Mouse (Mus musculus): ENCODE measurements at regions not wholly inside any gene's neighbourhood (a gene's known extent, or its start where the extent isn't known, plus 50 kb on each side); places are given as distances from the start of the nearest gene placed in this dataset.

GRCm38 (mm10) chr11:89856184-89856769, 78.8 kb upstream of the Ankfn1 start:
- Histone ChIP-seq H3K27ac (no peak overlapping the region), H3K27me3 (ENCODE audit: poor library complexity, severe bottlenecking) (no peaks in the 10 kb centered on the region), H3K4me3 (no peak overlapping the region), H3K4me1 (no peaks in the 10 kb centered on the region), H3K9me3 (no peaks in the 10 kb centered on the region), H3K36me3 (replicated peaks) (no peaks in the 10 kb centered on the region)
- 78% methylated on average over 9 of the region's 9 CpGs for WGBS
- no peak for DNase-seq (ENCODE audit: extremely low spot score, low spot score)

- no peaks in the 10 kb centered on the region for H3K36me3 ChIP-seq (replicated peaks)
- H3K4me3 ChIP-seq = no peak overlapping the region
- H3K9me3 ChIP-seq = no peaks in the 10 kb centered on the region
- H3K4me1 ChIP-seq = peaks cover 13% of the 10 kb centered on the region
- H3K27ac ChIP-seq = no peak overlapping the region
- H3K27me3 ChIP-seq (ENCODE audit: poor library complexity, severe bottlenecking) = no peaks in the 10 kb centered on the region
- DNase-seq (ENCODE audit: extremely low spot score, low spot score) = no peak
Observed at GRCm38 (mm10) chr11:89841853-89842252, 64.4 kb upstream of the Ankfn1 start.

- H3K9me3 ChIP-seq = no peaks in the 10 kb centered on the region
- WGBS = 44% methylated on average over 6 of the region's 6 CpGs
- H3K4me1 ChIP-seq = peaks cover 13% of the 10 kb centered on the region
- DNase-seq (ENCODE audit: extremely low spot score, low spot score) = no peak
- H3K27ac ChIP-seq = peak overlapping the region; percentile 15; the same call in 1 of the 2 replicates
- H3K36me3 ChIP-seq (replicated peaks) = no peaks in the 10 kb centered on the region
- no peak overlapping the region for H3K4me3 ChIP-seq
- H3K27me3 ChIP-seq (ENCODE audit: poor library complexity, severe bottlenecking) = no peaks in the 10 kb centered on the region
Observed at GRCm38 (mm10) chr11:89839671-89840327, 62.3 kb upstream of the Ankfn1 start.

GRCm38 (mm10) chr11:89837995-89838394, 60.5 kb upstream of the Ankfn1 start:
- WGBS = 100% methylated on average over 1 of the region's 1 CpGs
- H3K27me3 ChIP-seq (ENCODE audit: poor library complexity, severe bottlenecking) = no peaks in the 10 kb centered on the region
- DNase-seq (ENCODE audit: extremely low spot score, low spot score) = no peak
- no peaks in the 10 kb centered on the region for H3K9me3 ChIP-seq
- H3K27ac ChIP-seq = no peak overlapping the region
- H3K36me3 ChIP-seq (replicated peaks) = no peaks in the 10 kb centered on the region
- peaks cover 13% of the 10 kb centered on the region for H3K4me1 ChIP-seq
- no peak overlapping the region for H3K4me3 ChIP-seq

GRCm38 (mm10) chr11:89836897-89837296, 59.4 kb upstream of the Ankfn1 start:
- Histone ChIP-seq H3K27ac (no peak overlapping the region), H3K36me3 (replicated peaks) (no peaks in the 10 kb centered on the region), H3K27me3 (ENCODE audit: poor library complexity, severe bottlenecking) (no peaks in the 10 kb centered on the region), H3K4me3 (no peak overlapping the region), H3K4me1 (peaks cover 11% of the 10 kb centered on the region), H3K9me3 (no peaks in the 10 kb centered on the region)
- DNase-seq (ENCODE audit: extremely low spot score, low spot score) = no peak
- 88% methylated on average over 4 of the region's 4 CpGs for WGBS

GRCm38 (mm10) chr11:89834068-89834467, 56.6 kb upstream of the Ankfn1 start:
- H3K36me3 ChIP-seq (replicated peaks) = no peaks in the 10 kb centered on the region
- H3K4me3 ChIP-seq = no peak overlapping the region
- no peak overlapping the region for H3K27ac ChIP-seq
- no peak for DNase-seq (ENCODE audit: extremely low spot score, low spot score)
- H3K4me1 ChIP-seq = 0 out of 2 replicates have a peak, but pooled peaks cover 4% of the 10 kb centered on the region
- no peaks in the 10 kb centered on the region for H3K9me3 ChIP-seq
- 90% methylated on average over 4 of the region's 4 CpGs for WGBS
- H3K27me3 ChIP-seq (ENCODE audit: poor library complexity, severe bottlenecking) = no peaks in the 10 kb centered on the region

- 0 out of 2 replicates have a peak, but pooled peaks cover 4% of the 10 kb centered on the region for H3K4me1 ChIP-seq
- H3K4me3 ChIP-seq = no peak overlapping the region
- no peaks in the 10 kb centered on the region for H3K27me3 ChIP-seq (ENCODE audit: poor library complexity, severe bottlenecking)
- no peak for DNase-seq (ENCODE audit: extremely low spot score, low spot score)
- H3K27ac ChIP-seq = no peak overlapping the region
- 95% methylated on average over 8 of the region's 8 CpGs for WGBS
- no peaks in the 10 kb centered on the region for H3K9me3 ChIP-seq
- H3K36me3 ChIP-seq (replicated peaks) = no peaks in the 10 kb centered on the region
Observed at GRCm38 (mm10) chr11:89831577-89832110, 54.2 kb upstream of the Ankfn1 start.
